Mouse (Mus musculus) embryo, embryonic 11.5 days (tissue): ENCODE data around the gene Pmis2.

Experiments used
- DNase-seq: peaks from one replicate; pipeline ENCODE4 v3.0.0-alpha.2; 2012; ENCODE audit warnings: low read depth, low spot score

The Pmis2 gene

GRCm38 (mm10) chr7:30671480-30671879 lies at the start of gene Pmis2:
Gene Pmis2, minus strand, starts transcription at chr7:30671605.
- DNase-seq, result no peak

DNA sequence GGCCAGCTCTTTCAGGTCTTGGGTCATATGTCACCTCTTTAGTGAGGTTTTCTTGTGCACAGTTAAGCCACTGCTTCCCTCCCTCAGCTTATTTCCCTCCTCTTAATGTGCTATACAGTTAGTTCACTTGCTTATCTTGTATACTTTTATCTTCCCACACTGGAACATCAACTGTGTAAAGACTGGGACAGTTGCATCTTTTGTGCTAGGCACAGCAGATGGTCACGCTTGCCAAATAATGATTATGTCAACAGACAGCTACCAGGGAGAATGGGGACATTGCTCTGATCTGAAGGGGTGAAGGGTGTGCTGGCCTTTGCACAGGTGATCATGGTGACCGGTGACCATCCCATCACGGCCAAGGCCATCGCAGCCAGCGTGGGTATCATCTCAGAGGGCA lies 48.3 kb upstream of the Pmis2 start:
- no peak for DNase-seq

DNA sequence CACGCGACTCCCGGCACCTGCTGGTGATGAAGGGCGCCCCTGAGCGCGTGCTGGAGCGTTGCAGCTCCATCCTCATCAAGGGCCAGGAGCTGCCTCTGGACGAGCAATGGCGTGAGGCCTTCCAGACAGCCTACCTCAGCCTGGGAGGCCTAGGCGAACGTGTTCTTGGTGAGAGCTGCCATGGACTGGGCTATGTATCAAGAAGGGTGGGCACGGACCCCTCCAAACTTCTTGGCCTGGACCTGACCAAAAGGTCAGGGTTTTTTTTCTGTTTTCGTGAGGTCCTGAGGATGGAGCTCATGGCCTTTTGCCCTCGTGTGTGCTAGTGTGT lies 46.3 kb upstream of the Pmis2 start:
- DNase-seq, result no peak

- peak; percentile 75 for DNase-seq
Observed at GRCm38 (mm10) chr7:30717006-30717715, 45.8 kb upstream of the Pmis2 start.

- no peak for DNase-seq
Observed at GRCm38 (mm10) chr7:30711942-30712341, 40.5 kb upstream of the Pmis2 start, which contains the start of gene Atp4a. Gene Atp4a, plus strand, starts transcription at chr7:30712209.

DNA sequence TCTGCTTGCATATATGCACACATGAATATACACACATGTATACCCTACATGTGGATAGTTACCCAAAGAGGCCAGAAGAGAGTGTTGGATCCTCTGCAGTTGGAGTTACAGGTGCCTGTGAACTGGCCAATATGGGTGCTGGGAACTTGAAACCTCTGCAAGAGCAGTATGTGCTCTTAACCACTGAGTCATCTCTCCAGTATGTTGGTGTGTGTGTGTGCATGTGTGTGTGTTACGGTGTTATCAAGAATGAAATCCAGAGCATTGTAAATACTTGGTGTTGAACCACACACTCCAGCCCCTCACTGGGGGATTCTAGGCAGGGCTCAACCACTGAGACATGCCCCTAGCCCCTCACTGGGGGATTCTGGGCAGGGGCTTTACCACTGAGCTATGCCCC lies 36.0 kb upstream of the Pmis2 start:
- DNase-seq, result no peak

DNA sequence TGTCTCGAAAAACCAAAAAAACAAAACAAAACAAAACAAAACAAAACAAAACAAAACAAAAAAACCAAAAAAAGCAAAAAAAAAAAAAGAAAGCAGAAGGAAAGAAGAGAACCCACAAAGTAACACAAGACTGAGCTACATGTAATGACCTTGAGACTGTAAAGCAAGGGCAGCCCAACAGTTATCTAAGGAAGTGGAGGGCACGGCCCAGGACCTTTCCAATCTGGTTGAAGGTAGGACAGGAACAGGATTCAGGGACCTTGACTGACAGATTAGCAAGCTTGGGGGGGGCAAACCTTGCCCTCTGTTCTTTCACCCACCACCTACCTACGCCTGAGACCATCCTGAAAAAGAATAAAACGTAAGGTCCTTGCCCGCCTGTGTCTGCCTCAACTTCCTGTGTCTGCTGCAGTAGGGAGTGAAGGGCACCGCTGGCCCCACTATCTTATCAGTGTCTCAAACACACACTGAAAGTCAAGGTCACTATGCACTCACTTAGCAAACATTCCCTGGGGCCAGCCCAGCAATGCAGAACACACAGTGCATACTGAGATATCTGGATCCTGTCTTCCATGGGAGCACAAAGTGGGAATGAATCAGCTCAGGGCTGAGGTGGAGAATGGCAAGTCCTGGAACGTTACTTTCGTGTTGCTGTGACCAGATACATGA lies 34.9 kb upstream of the Pmis2 start:
- DNase-seq, result no peak

- no peak for DNase-seq
Observed at GRCm38 (mm10) chr7:30698589-30698988, 27.2 kb upstream of the Pmis2 start, which contains the start of gene 2200002J24Rik. Gene 2200002J24Rik, plus strand, starts transcription at chr7:30698926.

DNA sequence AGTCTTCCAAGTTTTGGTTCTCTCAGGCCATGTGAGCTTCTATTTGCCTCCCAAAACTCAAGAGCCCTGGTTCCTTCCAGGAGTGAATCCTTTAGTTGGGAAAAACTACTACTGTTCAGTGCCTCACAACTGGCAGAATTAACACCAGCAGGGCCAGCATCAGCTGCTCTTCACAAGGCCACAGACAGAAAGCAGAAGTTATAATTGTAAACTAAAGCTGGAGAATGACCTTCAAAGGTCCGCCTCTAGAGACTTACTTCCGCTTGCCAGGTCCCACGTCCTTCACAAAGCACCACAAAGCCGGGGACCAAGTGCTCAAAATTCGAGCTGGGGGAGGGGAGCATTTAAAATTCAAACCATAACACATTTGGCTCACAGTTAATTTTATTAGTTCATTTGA lies 26.7 kb upstream of the Pmis2 start:
- DNase-seq, result no peak

GRCm38 (mm10) chr7:30688325-30688724 lies 16.9 kb upstream of the Pmis2 start:
- DNase-seq, result no peak

GRCm38 (mm10) chr7:30683425-30683824 lies 12.0 kb upstream of the Pmis2 start:
- DNase-seq, result no peak

DNA sequence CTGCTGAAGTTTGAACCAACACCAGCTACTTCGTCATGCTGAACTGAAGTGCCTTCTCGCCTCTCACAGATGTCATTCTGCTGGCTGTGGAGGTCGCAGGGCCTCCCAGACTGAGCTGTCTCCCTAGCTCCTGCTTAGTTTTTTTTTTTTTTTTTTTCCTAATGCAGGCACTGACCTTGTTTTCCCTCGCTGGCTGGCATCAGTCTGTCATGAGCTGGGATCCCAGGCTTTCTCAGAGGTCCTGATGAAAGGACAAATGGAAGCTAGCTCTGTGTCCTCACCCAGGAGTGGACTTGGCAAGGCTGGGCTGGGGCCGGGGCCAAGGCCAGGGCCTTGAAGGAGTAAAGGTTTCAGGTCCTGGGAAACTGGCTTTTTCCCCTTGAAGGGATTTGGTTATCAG lies 10.5 kb upstream of the Pmis2 start:
- no peak for DNase-seq

DNA sequence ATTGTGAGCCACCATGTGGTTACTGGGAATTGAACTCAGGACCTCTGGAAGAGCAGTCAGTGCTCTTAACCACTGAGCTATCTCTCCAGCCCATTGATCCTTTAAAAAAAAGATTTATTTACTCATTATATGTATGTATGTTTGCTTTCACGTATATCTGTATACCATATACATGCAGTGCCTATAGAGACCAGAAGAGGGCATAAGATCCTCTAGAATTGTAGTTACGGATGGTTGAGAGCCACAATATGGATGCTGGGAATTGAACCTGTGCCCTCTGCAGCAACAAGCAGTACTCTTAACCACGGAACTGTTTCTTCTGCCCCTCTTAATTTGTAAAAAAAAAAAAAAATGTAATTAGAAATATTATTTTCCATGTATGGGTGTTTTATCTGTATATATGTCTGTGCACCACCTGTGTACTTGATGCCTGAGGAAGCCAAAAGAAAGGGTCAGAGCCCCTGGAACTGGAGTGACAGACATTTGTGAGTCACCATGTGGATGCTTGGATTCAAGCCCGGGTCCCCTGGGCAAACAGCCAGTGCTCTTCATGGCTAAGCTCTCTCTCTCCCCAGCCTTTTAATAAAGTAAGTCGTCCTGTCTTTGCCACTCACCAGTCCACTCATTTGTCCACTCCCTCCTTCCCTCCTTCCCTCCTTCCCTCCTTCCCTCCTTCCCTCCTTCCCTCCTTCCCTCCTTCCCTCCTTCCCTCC lies 7.0 kb upstream of the Pmis2 start:
- DNase-seq, result no peak

GRCm38 (mm10) chr7:30669229-30669628 lies 2.2 kb downstream of the Pmis2 start:
- peak; percentile 19 for DNase-seq

- DNase-seq, result no peak
Observed at GRCm38 (mm10) chr7:30665321-30665720, 6.1 kb downstream of the Pmis2 start.

GRCm38 (mm10) chr7:30664529-30665200 lies 6.7 kb downstream of the Pmis2 start, which contains the start of gene Haus5:
Gene Haus5, minus strand, starts transcription at chr7:30664994.
- DNase-seq, result peak; percentile 89

- DNase-seq, result peak; percentile 96
Observed at GRCm38 (mm10) chr7:30649591-30650540, 21.5 kb downstream of the Pmis2 start, which contains the start of gene Rbm42. Gene Rbm42, minus strand, starts transcription at chr7:30650317.

DNA sequence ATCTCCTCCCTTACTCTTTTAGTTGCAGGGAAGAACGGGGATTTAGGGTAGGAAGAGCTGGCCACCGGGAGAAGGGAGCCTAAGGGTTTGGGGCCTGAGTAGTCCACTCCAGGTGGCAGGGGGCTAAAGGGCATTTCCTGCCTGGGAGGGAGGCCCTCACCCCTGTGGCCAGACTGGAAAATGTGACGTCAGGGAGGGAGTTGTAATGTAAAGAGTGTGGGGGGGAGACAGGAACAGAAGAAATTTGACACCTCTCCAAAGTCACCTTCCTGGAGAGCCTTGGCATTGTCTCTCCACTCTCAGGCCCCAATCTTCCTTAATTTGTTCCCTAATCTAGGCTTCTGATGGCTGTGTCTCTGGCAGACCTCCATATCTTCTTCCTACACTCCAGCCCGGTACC lies 32.3 kb downstream of the Pmis2 start:
- no peak for DNase-seq

DNA sequence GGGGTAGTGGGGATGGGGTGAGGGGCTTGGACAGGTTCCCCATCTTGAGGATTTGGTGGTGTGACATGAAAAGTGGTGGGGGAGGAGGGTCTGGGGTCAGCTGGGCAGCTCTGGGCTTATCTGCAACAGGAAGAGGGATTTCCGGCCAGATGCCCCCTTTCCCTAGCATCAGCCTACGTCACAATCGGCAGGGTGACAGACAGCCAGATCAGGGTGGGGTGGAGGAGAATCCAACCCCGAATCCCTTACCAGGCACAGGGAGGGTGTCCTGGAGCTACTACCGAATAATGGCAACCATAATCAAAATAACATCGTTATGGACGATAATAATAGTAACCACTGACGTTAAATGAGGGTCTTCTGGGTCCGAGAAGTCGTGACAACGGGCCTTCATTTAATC lies 35.0 kb downstream of the Pmis2 start:
- no peak for DNase-seq

GRCm38 (mm10) chr7:30635752-30636151 lies 35.7 kb downstream of the Pmis2 start, which contains the start of gene Etv2:
Gene Etv2, minus strand, starts transcription at chr7:30635852.
- no peak for DNase-seq

DNA sequence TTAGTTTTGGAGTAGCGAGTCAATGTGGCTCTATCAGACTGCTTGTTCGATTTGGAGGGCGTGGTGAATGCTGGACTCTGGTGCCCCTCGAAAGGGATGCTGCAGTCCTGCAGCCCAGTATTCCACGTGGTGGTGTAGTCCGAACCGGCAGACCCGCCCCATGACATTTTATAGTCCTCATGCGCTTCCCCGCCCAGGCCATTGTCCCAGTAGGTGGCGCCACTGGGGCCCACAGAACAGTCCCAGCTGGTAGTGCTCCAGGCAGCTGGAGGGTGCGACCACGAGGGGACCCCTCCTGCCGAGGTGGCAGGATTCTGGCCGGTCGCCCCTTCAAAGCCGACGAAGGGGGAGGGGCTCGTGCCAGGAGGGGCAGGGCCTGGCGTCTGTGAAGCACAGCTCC lies 36.8 kb downstream of the Pmis2 start:
- DNase-seq, result peak; percentile 49
